Mouse (Mus musculus) lung, adult 2 months (tissue): ENCODE results near the gene Edar. TPM values are rescaled to one million over a fixed set of nuclear protein-coding genes. Genes with fewer than 3 reads are reported as not detected.

ENCODE experiments used
- DNase-seq: peaks from one replicate; pipeline ENCODE4 v3.0.0; 2022
- H3K4me1 ChIP-seq: fragments of 200-500 bp; 2 replicates; pipeline ENCODE4 v1.6.1; 2011; ENCODE audit warnings: low read length; ENCODE audit not compliant: control insufficient read depth, insufficient read depth
- H3K4me3 ChIP-seq: fragments of 200-500 bp; replicated peaks from 2 replicates; pipeline ENCODE3; 2011; ENCODE audit warnings: low read depth, mild to moderate bottlenecking, control low read depth, low read length; ENCODE audit errors: extremely low read depth
- CTCF ChIP-seq: fragments of 200-500 bp; IDR thresholded peaks from 2 replicates; pipeline ENCODE4 v1.5.1; 2011; ENCODE audit warnings: mild to moderate bottlenecking, low read length, control low read depth; ENCODE audit not compliant: insufficient read depth
- POLR2A ChIP-seq: fragments of 200-500 bp; IDR thresholded peaks from 2 replicates; pipeline ENCODE4 v1.6.1; 2011; ENCODE audit warnings: low read depth, mild to moderate bottlenecking, control low read depth, low read length, borderline replicate concordance; ENCODE audit errors: extremely low read depth
- WGBS: fragments of 180-500 bp; shearing (Covaris S2); methylation state at CpG from one replicate; pipeline ENCODE4 v1.1.7; 2018; 5-methylcytosine and 5-hydroxymethylcytosine counted together
- polyA plus RNA-seq: library from polyadenylated mRNA; depleted of rRNA; stranded (reverse); fragments of >200 nt; gene quantifications from 2 replicates; pipeline ENCODE4 v1.2.3, GENCODE M21; 2012

Edar gene
- polyA plus RNA-seq, 1 experiment = 0.85 TPM

- DNase-seq = peak; percentile 32
- peaks cover 10% of the 10 kb centered on the region for H3K4me1 ChIP-seq
- H3K4me3 ChIP-seq = no peak overlapping the region
- 46% methylated on average over 3 of the region's 3 CpGs for WGBS
- TF ChIP-seq POLR2A = no peak
- no peak for TF ChIP-seq CTCF
These were observed 66.6 kb downstream of the Edar start for GRCm38 (mm10) chr10:58608858-58609257.

- no peak for DNase-seq
- Histone ChIP-seq H3K4me3 (no peak overlapping the region), H3K4me1 (peaks cover 10% of the 10 kb centered on the region)
- no peak for TF ChIP-seq POLR2A
- no peak for TF ChIP-seq CTCF
- 84% methylated on average over 3 of the region's 3 CpGs for WGBS
These were observed 69.1 kb downstream of the Edar start for GRCm38 (mm10) chr10:58606356-58606755.

DNA sequence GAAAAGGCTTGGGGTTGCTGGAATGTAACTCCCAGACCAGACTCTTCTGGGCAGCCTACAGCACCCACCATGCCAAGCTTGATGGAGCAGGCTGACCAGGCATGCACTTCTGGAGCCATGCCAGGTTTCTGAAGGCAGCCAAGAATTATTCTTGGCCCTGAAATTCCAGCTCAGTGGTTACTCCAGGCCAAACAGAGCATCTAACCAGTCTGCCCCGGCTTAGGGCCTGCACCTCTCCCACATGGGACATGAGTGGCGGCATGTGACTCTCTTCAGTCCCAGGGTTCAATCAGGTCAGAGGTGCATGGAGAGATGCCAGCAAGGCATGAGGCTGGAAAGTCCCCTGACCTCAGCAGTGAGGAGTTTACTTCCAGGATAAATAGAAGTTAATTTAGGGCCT is 70.7 kb downstream of the Edar start:
- TF ChIP-seq POLR2A (no peak), CTCF (no peak)
- H3K4me3 ChIP-seq = no peak overlapping the region
- WGBS = 42% methylated on average over 2 of the region's 2 CpGs
- peaks cover 10% of the 10 kb centered on the region for H3K4me1 ChIP-seq
- DNase-seq = peak; percentile 66

DNA sequence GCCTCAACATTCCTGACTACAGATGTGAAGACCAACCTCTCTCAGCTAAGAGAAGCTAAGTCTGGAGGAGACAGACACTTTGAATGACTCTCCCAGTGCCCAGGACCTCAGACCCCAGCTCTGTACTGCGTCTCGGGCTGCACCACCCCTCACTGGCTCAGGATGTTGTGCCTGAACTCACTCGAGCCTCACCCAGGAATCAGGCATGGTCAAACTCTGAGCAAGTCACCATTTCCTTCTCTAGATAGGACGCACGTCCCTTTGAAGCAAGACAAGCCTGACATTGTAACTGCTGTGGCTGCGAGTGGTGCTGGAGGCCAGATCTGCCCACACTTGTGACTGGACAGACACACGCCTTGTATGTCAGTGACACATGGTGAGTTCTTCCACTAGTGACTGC is 73.5 kb downstream of the Edar start:
- WGBS = 80% methylated on average over 7 of the region's 7 CpGs
- H3K4me3 ChIP-seq = no peak overlapping the region
- peaks cover 4% of the 10 kb centered on the region for H3K4me1 ChIP-seq
- no peak for DNase-seq
- TF ChIP-seq POLR2A = no peak
- no peak for TF ChIP-seq CTCF

GRCm38 (mm10) chr10:58601431-58601901 is 74.0 kb downstream of the Edar start:
- WGBS = 43% methylated on average over 6 of the region's 6 CpGs
- DNase-seq = no peak
- peaks cover 4% of the 10 kb centered on the region for H3K4me1 ChIP-seq
- no peak overlapping the region for H3K4me3 ChIP-seq
- TF ChIP-seq POLR2A (no peak), CTCF (no peak)

DNA sequence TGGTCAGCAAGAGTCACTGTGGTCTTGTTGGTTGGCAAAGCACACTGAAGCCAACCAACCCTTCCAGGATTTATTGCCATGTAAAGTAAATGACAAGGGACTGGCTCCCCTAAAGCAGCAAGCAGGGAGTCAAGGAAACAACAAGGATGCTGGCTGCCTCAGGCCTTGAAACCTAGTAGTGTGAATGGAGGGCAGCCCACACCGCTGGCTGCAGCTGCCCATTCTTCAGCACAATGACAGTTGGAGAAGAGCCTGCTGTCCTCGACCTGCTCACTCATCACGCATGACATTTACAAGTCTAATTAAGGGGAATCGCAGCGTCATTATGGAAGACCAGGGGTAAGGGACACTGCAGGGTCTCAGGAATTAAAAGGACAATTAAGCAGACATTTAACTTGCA is 74.5 kb downstream of the Edar start:
- no peak for TF ChIP-seq CTCF
- TF ChIP-seq POLR2A = no peak
- DNase-seq = no peak
- no peak overlapping the region for H3K4me3 ChIP-seq
- H3K4me1 ChIP-seq = peaks cover 4% of the 10 kb centered on the region
- 54% methylated on average over 5 of the region's 5 CpGs for WGBS

DNA sequence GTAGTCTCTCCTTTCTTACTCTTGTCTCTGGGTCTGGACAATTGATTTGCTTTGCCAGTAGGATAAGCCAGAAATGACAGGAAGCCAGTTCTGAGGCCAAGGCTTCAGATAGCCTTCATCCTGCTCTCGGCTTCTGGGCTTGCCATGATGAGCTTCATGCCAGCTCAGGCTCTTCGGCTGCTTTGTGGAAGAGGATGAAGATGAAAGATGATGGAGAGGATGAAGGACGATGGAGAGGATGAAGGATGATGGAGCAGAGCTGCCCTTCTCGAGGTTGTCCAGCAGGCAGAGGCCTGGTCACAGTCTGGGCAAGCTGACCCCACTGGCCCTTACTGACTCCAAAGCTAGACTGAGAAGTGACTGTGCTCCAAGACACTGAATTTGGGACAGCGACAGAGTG is 75.3 kb downstream of the Edar start:
- no peak overlapping the region for H3K4me3 ChIP-seq
- TF ChIP-seq POLR2A = no peak
- no peak for TF ChIP-seq CTCF
- peaks cover 2% of the 10 kb centered on the region for H3K4me1 ChIP-seq
- DNase-seq = no peak
- WGBS = 86% methylated on average over 5 of the region's 5 CpGs

DNA sequence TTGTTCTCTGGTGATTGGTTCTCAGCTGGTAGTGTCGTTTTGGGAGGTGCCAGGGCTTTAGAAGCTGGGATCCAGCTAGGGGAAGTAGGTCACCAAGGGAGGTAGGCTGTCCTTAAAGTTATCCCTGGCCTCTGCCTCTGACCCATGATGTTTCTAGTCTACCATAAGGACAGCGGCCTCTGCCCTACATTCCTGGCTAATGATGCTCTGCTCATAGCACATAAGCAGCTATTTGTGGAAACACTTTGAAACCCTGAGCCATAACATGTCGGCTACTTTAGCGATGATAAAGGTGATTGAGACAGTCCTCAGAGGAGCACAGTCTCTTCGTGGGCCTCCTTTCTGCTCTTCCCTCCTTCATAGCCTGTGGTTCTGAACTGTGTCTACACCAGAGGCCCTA is 79.6 kb downstream of the Edar start:
- Histone ChIP-seq H3K4me1 (no peaks in the 10 kb centered on the region), H3K4me3 (no peak overlapping the region)
- no peak for DNase-seq
- WGBS = 67% methylated on average over 5 of the region's 5 CpGs
- TF ChIP-seq CTCF (no peak), POLR2A (no peak)

GRCm38 (mm10) chr10:58595197-58595596 is 80.3 kb downstream of the Edar start:
- WGBS = 97% methylated on average over 3 of the region's 3 CpGs
- DNase-seq = no peak
- Histone ChIP-seq H3K4me1 (no peaks in the 10 kb centered on the region), H3K4me3 (no peak overlapping the region)
- TF ChIP-seq CTCF = no peak
- no peak for TF ChIP-seq POLR2A

DNA sequence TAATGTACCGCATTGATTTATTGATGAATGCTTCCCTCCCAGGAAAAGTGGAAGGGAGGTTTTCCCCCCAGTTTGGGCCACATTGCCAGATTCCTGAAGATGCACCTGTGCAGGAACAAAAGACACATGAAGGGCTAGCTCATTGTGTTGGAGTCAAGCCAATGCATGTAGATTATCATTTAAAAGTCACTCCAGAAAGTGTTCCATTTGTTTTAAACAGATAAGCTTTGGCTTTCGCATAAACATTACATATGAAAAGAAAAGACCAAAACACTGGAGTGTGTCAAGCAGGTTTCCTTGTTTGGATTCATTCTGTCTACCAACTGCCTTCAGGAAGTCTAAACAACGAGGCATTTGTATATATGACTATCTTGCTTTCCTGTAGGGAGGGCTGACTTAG is 81.0 kb downstream of the Edar start:
- Histone ChIP-seq H3K4me1 (no peaks in the 10 kb centered on the region), H3K4me3 (no peak overlapping the region)
- DNase-seq = no peak
- WGBS = 61% methylated on average over 3 of the region's 3 CpGs
- TF ChIP-seq POLR2A (no peak), CTCF (no peak)
